Mouse (Mus musculus): ENCODE measurements around the gene Drosha. TPM values are rescaled to one million over a fixed set of nuclear protein-coding genes. Genes with fewer than 3 reads are reported as not detected.

Gene Drosha
- polyA plus RNA-seq, 1 experiment = 120 TPM

GRCm38 (mm10) chr15:12867269-12867668, 42.7 kb downstream of the Drosha start:
- H3K4me1 ChIP-seq (ENCODE audit: control insufficient read depth, insufficient read depth, low read length) = no peaks in the 10 kb centered on the region
- H3K9ac ChIP-seq (ENCODE audit: low read depth, poor library complexity, severe bottlenecking) = no peak overlapping the region
- no peaks in the 10 kb centered on the region for H3K27me3 ChIP-seq (ENCODE audit: control insufficient read depth, insufficient read depth, low read length, poor library complexity, severe bottlenecking)
- no peak overlapping the region for H3K27ac ChIP-seq (ENCODE audit: insufficient read depth, low read length)
- H3K9me3 ChIP-seq (replicated peaks; ENCODE audit: control insufficient read depth, insufficient read depth, low read length, poor library complexity, severe bottlenecking) = no peaks in the 10 kb centered on the region
- H3K36me3 ChIP-seq (ENCODE audit: control insufficient read depth, insufficient read depth, low read length, poor library complexity, severe bottlenecking) = peaks cover 49% of the 10 kb centered on the region
- no peak overlapping the region for H3K4me3 ChIP-seq (ENCODE audit: low read depth, low read length)
- TF ChIP-seq CTCF (IDR thresholded peaks at IDR 0.05; ENCODE audit: low read depth, low read length) = no peak
- TF ChIP-seq EP300 (IDR thresholded peaks at IDR 0.05; ENCODE audit: insufficient read depth, low read depth, low read length) = no peak
- no peak for TF ChIP-seq POLR2A (IDR thresholded peaks at IDR 0.05; ENCODE audit: insufficient read depth, low read length)

- no peak overlapping the region for H3K27ac ChIP-seq (ENCODE audit: insufficient read depth, low read length)
- H3K36me3 ChIP-seq (ENCODE audit: control insufficient read depth, insufficient read depth, low read length, poor library complexity, severe bottlenecking) = peaks cover 38% of the 10 kb centered on the region
- no peaks in the 10 kb centered on the region for H3K4me1 ChIP-seq (ENCODE audit: control insufficient read depth, insufficient read depth, low read length)
- H3K9me3 ChIP-seq (replicated peaks; ENCODE audit: control insufficient read depth, insufficient read depth, low read length, poor library complexity, severe bottlenecking) = no peaks in the 10 kb centered on the region
- H3K27me3 ChIP-seq (ENCODE audit: control insufficient read depth, insufficient read depth, low read length, poor library complexity, severe bottlenecking) = no peaks in the 10 kb centered on the region
- TF ChIP-seq POLR2A (IDR thresholded peaks at IDR 0.05; ENCODE audit: insufficient read depth, low read length) (no peak), CTCF (IDR thresholded peaks at IDR 0.05; ENCODE audit: low read depth, low read length) (no peak), EP300 (IDR thresholded peaks at IDR 0.05; ENCODE audit: insufficient read depth, low read depth, low read length) (no peak)
- no peak overlapping the region for H3K9ac ChIP-seq (ENCODE audit: low read depth, poor library complexity, severe bottlenecking)
- no peak overlapping the region for H3K4me3 ChIP-seq (ENCODE audit: low read depth, low read length)
These were observed 51.0 kb downstream of the Drosha start for GRCm38 (mm10) chr15:12875442-12876176.

- Histone ChIP-seq H3K27ac (ENCODE audit: insufficient read depth, low read length) (no peak overlapping the region), H3K36me3 (ENCODE audit: control insufficient read depth, insufficient read depth, low read length, poor library complexity, severe bottlenecking) (peaks cover 38% of the 10 kb centered on the region), H3K9me3 (replicated peaks; ENCODE audit: control insufficient read depth, insufficient read depth, low read length, poor library complexity, severe bottlenecking) (no peaks in the 10 kb centered on the region), H3K27me3 (ENCODE audit: control insufficient read depth, insufficient read depth, low read length, poor library complexity, severe bottlenecking) (no peaks in the 10 kb centered on the region), H3K4me3 (ENCODE audit: low read depth, low read length) (no peak overlapping the region), H3K9ac (ENCODE audit: low read depth, poor library complexity, severe bottlenecking) (no peak overlapping the region), H3K4me1 (ENCODE audit: control insufficient read depth, insufficient read depth, low read length) (no peaks in the 10 kb centered on the region)
- no peak for TF ChIP-seq EP300 (IDR thresholded peaks at IDR 0.05; ENCODE audit: insufficient read depth, low read depth, low read length)
- TF ChIP-seq CTCF (IDR thresholded peaks at IDR 0.05; ENCODE audit: low read depth, low read length) = no peak
- no peak for TF ChIP-seq POLR2A (IDR thresholded peaks at IDR 0.05; ENCODE audit: insufficient read depth, low read length)
These were observed 51.7 kb downstream of the Drosha start for GRCm38 (mm10) chr15:12876266-12876665.

- Histone ChIP-seq H3K4me3 (ENCODE audit: low read depth, low read length) (no peak overlapping the region), H3K27ac (ENCODE audit: insufficient read depth, low read length) (no peak overlapping the region), H3K9ac (ENCODE audit: low read depth, poor library complexity, severe bottlenecking) (no peak overlapping the region), H3K9me3 (replicated peaks; ENCODE audit: control insufficient read depth, insufficient read depth, low read length, poor library complexity, severe bottlenecking) (no peaks in the 10 kb centered on the region), H3K36me3 (ENCODE audit: control insufficient read depth, insufficient read depth, low read length, poor library complexity, severe bottlenecking) (peaks cover 44% of the 10 kb centered on the region), H3K27me3 (ENCODE audit: control insufficient read depth, insufficient read depth, low read length, poor library complexity, severe bottlenecking) (no peaks in the 10 kb centered on the region), H3K4me1 (ENCODE audit: control insufficient read depth, insufficient read depth, low read length) (no peaks in the 10 kb centered on the region)
- TF ChIP-seq CTCF (IDR thresholded peaks at IDR 0.05; ENCODE audit: low read depth, low read length) = no peak
- no peak for TF ChIP-seq POLR2A (IDR thresholded peaks at IDR 0.05; ENCODE audit: insufficient read depth, low read length)
- TF ChIP-seq EP300 (IDR thresholded peaks at IDR 0.05; ENCODE audit: insufficient read depth, low read depth, low read length) = no peak
These were observed 52.3 kb downstream of the Drosha start for GRCm38 (mm10) chr15:12876881-12877280.

- H3K36me3 ChIP-seq (ENCODE audit: control insufficient read depth, insufficient read depth, low read length, poor library complexity, severe bottlenecking) = peaks cover 55% of the 10 kb centered on the region
- TF ChIP-seq CTCF (IDR thresholded peaks at IDR 0.05; ENCODE audit: low read depth, low read length) (no peak), EP300 (IDR thresholded peaks at IDR 0.05; ENCODE audit: insufficient read depth, low read depth, low read length) (no peak), POLR2A (IDR thresholded peaks at IDR 0.05; ENCODE audit: insufficient read depth, low read length) (no peak)
- no peak overlapping the region for H3K9ac ChIP-seq (ENCODE audit: low read depth, poor library complexity, severe bottlenecking)
- H3K4me3 ChIP-seq (ENCODE audit: low read depth, low read length) = no peak overlapping the region
- no peaks in the 10 kb centered on the region for H3K27me3 ChIP-seq (ENCODE audit: control insufficient read depth, insufficient read depth, low read length, poor library complexity, severe bottlenecking)
- no peak overlapping the region for H3K27ac ChIP-seq (ENCODE audit: insufficient read depth, low read length)
- H3K9me3 ChIP-seq (replicated peaks; ENCODE audit: control insufficient read depth, insufficient read depth, low read length, poor library complexity, severe bottlenecking) = no peaks in the 10 kb centered on the region
- H3K4me1 ChIP-seq (ENCODE audit: control insufficient read depth, insufficient read depth, low read length) = no peaks in the 10 kb centered on the region
These were observed 53.3 kb downstream of the Drosha start for GRCm38 (mm10) chr15:12877934-12878333.

GRCm38 (mm10) chr15:12878581-12878980, 54.0 kb downstream of the Drosha start:
- Histone ChIP-seq H3K4me1 (ENCODE audit: control insufficient read depth, insufficient read depth, low read length) (no peaks in the 10 kb centered on the region), H3K27ac (ENCODE audit: insufficient read depth, low read length) (no peak overlapping the region), H3K9ac (ENCODE audit: low read depth, poor library complexity, severe bottlenecking) (no peak overlapping the region), H3K4me3 (ENCODE audit: low read depth, low read length) (no peak overlapping the region), H3K27me3 (ENCODE audit: control insufficient read depth, insufficient read depth, low read length, poor library complexity, severe bottlenecking) (no peaks in the 10 kb centered on the region), H3K9me3 (replicated peaks; ENCODE audit: control insufficient read depth, insufficient read depth, low read length, poor library complexity, severe bottlenecking) (no peaks in the 10 kb centered on the region), H3K36me3 (ENCODE audit: control insufficient read depth, insufficient read depth, low read length, poor library complexity, severe bottlenecking) (peaks cover 60% of the 10 kb centered on the region)
- TF ChIP-seq POLR2A (IDR thresholded peaks at IDR 0.05; ENCODE audit: insufficient read depth, low read length) (no peak), EP300 (IDR thresholded peaks at IDR 0.05; ENCODE audit: insufficient read depth, low read depth, low read length) (no peak), CTCF (IDR thresholded peaks at IDR 0.05; ENCODE audit: low read depth, low read length) (no peak)

Data from ES-Bruce4 (cell line).